Mouse (Mus musculus) hindbrain, postnatal 0 days (tissue): ENCODE measurements around the gene Faf1. TPM values are rescaled to one million over a fixed set of nuclear protein-coding genes. Genes with fewer than 3 reads are reported as not detected.

Experiments
- ATAC-seq: fragments of 200-750 bp; cut with Nextera tagmentation; 2 replicates; pipeline ENCODE4 v1.8.0; 2017; ENCODE audit warnings: mild to moderate bottlenecking, moderate TSS enrichment, moderate library complexity
- DNase-seq: peaks from one replicate; pipeline ENCODE4 v3.0.0-alpha.2; 2015; ENCODE audit warnings: low spot score
- H3K27ac ChIP-seq: fragments of 300-500 bp; sonication (generic); 2 replicates; pipeline ENCODE4 v1.5.1; 2014; ENCODE audit warnings: mild to moderate bottlenecking
- H3K27me3 ChIP-seq: fragments of 300-500 bp; sonication (generic); 2 replicates; pipeline ENCODE4 v1.6.1; 2014; ENCODE audit warnings: low read length, mixed read lengths; ENCODE audit not compliant: insufficient read depth
- H3K36me3 ChIP-seq: fragments of 300-500 bp; sonication (generic); 2 replicates; pipeline ENCODE4 v1.6.1; 2014; ENCODE audit warnings: low read length, mixed read lengths; ENCODE audit not compliant: insufficient read depth
- H3K4me1 ChIP-seq: fragments of 300-500 bp; sonication (generic); 2 replicates; pipeline ENCODE4 v1.6.1; 2014; ENCODE audit warnings: antibody characterized with exemption, low read length, mixed read lengths; ENCODE audit not compliant: insufficient read depth
- H3K4me2 ChIP-seq: fragments of 300-500 bp; sonication (generic); 2 replicates; pipeline ENCODE4 v1.6.1; 2014; ENCODE audit warnings: low read depth, mild to moderate bottlenecking, low read length, moderate library complexity, mixed read lengths
- H3K4me3 ChIP-seq: fragments of 300-500 bp; sonication (generic); 2 replicates; pipeline ENCODE4 v1.5.1; 2014; ENCODE audit warnings: low read length
- H3K9ac ChIP-seq: fragments of 300-500 bp; sonication (generic); replicated peaks from 2 replicates; pipeline ENCODE4 v1.6.1; 2014; ENCODE audit warnings: mild to moderate bottlenecking, low read length, moderate library complexity, mixed read lengths
- H3K9me3 ChIP-seq: fragments of 300-500 bp; sonication (generic); 2 replicates; pipeline ENCODE4 v1.6.1; 2016; ENCODE audit warnings: low read length, mixed read lengths
- CTCF ChIP-seq: IDR thresholded peaks from 2 replicates; pipeline ENCODE4 v1.5.1; 2016; ENCODE audit warnings: antibody characterized with exemption, control low read depth, low read depth
- WGBS: fragments of 180-500 bp; shearing (Covaris S2); extraction: QIAGEN DNeasy Blood & Tissue Kit; methylation state at CpG from one replicate; pipeline ENCODE4 v1.1.7; 2014; 5-methylcytosine and 5-hydroxymethylcytosine counted together
- polyA plus RNA-seq: library from polyadenylated mRNA; unstranded; fragments of >200 nt; fragmentation: Nextera tagmentation; extraction: Ambion mirVana; gene quantifications from 2 replicates; pipeline ENCODE4 v1.2.1, GENCODE M21; 2015
- total RNA-seq: library from RNA; depleted of rRNA; stranded (reverse); fragments of >200 nt; gene quantifications from 2 replicates; pipeline ENCODE4 v1.2.3, GENCODE M21; 2014

Faf1 gene
- total and polyA plus RNA-seq, 2 experiments from 2014 or later, result 29.6 to 40.5 TPM

GRCm38 (mm10) chr4:109647281-109647680, 29.1 kb upstream of the Faf1 start:
- no peaks in the 10 kb centered on the region for H3K36me3 ChIP-seq
- H3K9ac ChIP-seq, result no peak overlapping the region
- no peak for TF ChIP-seq CTCF
- no peaks in the 10 kb centered on the region for H3K4me1 ChIP-seq
- H3K4me3 ChIP-seq, result no peak overlapping the region
- DNase-seq (no peak), ATAC-seq (no peak)
- 80% methylated on average over 4 of the region's 4 CpGs for WGBS
- no peak overlapping the region for H3K27ac ChIP-seq
- H3K27me3 ChIP-seq, result no peaks in the 10 kb centered on the region
- no peak overlapping the region for H3K4me2 ChIP-seq
- no peaks in the 10 kb centered on the region for H3K9me3 ChIP-seq

- 81% methylated on average over 5 of the region's 5 CpGs for WGBS
- Histone ChIP-seq H3K9ac (no peak overlapping the region), H3K27ac (no peak overlapping the region), H3K4me1 (no peaks in the 10 kb centered on the region), H3K27me3 (peaks cover 2% of the 10 kb centered on the region; the same call in 1 of the 2 replicates), H3K36me3 (no peaks in the 10 kb centered on the region), H3K4me2 (no peak overlapping the region), H3K9me3 (no peaks in the 10 kb centered on the region), H3K4me3 (no peak overlapping the region)
- ATAC-seq (no peak), DNase-seq (no peak)
- TF ChIP-seq CTCF, result no peak
Measured at GRCm38 (mm10) chr4:109649331-109649730, 27.1 kb upstream of the Faf1 start.

GRCm38 (mm10) chr4:109653251-109653650, 23.1 kb upstream of the Faf1 start:
- H3K27me3 ChIP-seq, result peaks cover 17% of the 10 kb centered on the region

GRCm38 (mm10) chr4:109654701-109655100, 21.7 kb upstream of the Faf1 start:
- Histone ChIP-seq H3K9ac (no peak overlapping the region), H3K36me3 (no peaks in the 10 kb centered on the region), H3K4me1 (peaks cover 4% of the 10 kb centered on the region; the same call in 1 of the 2 replicates), H3K4me3 (no peak overlapping the region), H3K27me3 (peaks cover 17% of the 10 kb centered on the region), H3K9me3 (no peaks in the 10 kb centered on the region), H3K4me2 (no peak overlapping the region), H3K27ac (no peak overlapping the region)
- 75% methylated on average over 2 of the region's 2 CpGs for WGBS
- ATAC-seq, result no peak
- DNase-seq, result no peak
- no peak for TF ChIP-seq CTCF

More at GRCm38 (mm10) chr4:109653251-109653650, 23.1 kb upstream of the Faf1 start:
- Histone ChIP-seq H3K36me3 (no peaks in the 10 kb centered on the region), H3K4me3 (no peak overlapping the region), H3K4me2 (no peak overlapping the region), H3K4me1 (peaks cover 4% of the 10 kb centered on the region; the same call in 1 of the 2 replicates), H3K27ac (no peak overlapping the region), H3K9ac (no peak overlapping the region), H3K9me3 (no peaks in the 10 kb centered on the region)
- DNase-seq, result no peak
- TF ChIP-seq CTCF, result no peak
- no peak for ATAC-seq

GRCm38 (mm10) chr4:109655738-109656137, 20.6 kb upstream of the Faf1 start:
- no peak for ATAC-seq

GRCm38 (mm10) chr4:109656301-109656700, 20.1 kb upstream of the Faf1 start:
- H3K4me1 ChIP-seq, result peaks cover 4% of the 10 kb centered on the region; the same call in 1 of the 2 replicates
- ATAC-seq (no peak), DNase-seq (no peak)
- no peak overlapping the region for H3K9ac ChIP-seq
- H3K36me3 ChIP-seq, result no peaks in the 10 kb centered on the region
- H3K27me3 ChIP-seq, result peaks cover 28% of the 10 kb centered on the region
- H3K9me3 ChIP-seq, result no peaks in the 10 kb centered on the region
- H3K27ac ChIP-seq, result no peak overlapping the region
- 33% methylated on average over 4 of the region's 4 CpGs for WGBS
- no peak for TF ChIP-seq CTCF
- no peak overlapping the region for H3K4me2 ChIP-seq
- H3K4me3 ChIP-seq, result no peak overlapping the region

More at GRCm38 (mm10) chr4:109655738-109656137, 20.6 kb upstream of the Faf1 start:
- Histone ChIP-seq H3K9ac (no peak overlapping the region), H3K4me2 (no peak overlapping the region), H3K9me3 (no peaks in the 10 kb centered on the region), H3K27me3 (peaks cover 24% of the 10 kb centered on the region), H3K4me1 (peaks cover 4% of the 10 kb centered on the region; the same call in 1 of the 2 replicates), H3K4me3 (no peak overlapping the region), H3K27ac (no peak overlapping the region), H3K36me3 (no peaks in the 10 kb centered on the region)
- no peak for DNase-seq
- WGBS, result 65% methylated on average over 2 of the region's 2 CpGs
- no peak for TF ChIP-seq CTCF

- Histone ChIP-seq H3K27me3 (peaks cover 35% of the 10 kb centered on the region), H3K9me3 (no peaks in the 10 kb centered on the region), H3K9ac (peak overlapping the region; percentile 33; the same call in 1 of the 2 replicates), H3K36me3 (no peaks in the 10 kb centered on the region), H3K27ac (no peak overlapping the region), H3K4me1 (peaks cover 4% of the 10 kb centered on the region; the same call in 1 of the 2 replicates), H3K4me3 (peak overlapping the region; percentile 45), H3K4me2 (peak overlapping the region; percentile 80)
- DNase-seq (no peak), ATAC-seq (peak; percentile 72)
- under 1% methylated on average over 52 of the region's 53 CpGs for WGBS
- TF ChIP-seq CTCF, result no peak
Measured at GRCm38 (mm10) chr4:109657021-109657850, 19.2 kb upstream of the Faf1 start.
